In genomic region chr5:111003220-111003619, GRCm38 (mm10) we compare ENCODE assay signal across 17 mouse cellular contexts.
DNase-seq lines count a peak whose midpoint lies in the region; ATAC-seq and TF ChIP-seq lines count a peak whose summit lies in the region.
"Had no signal": no experiment of that assay in that cellular context is flagged by ENCODE, and none has a peak within 500 bp of the region (broad histone marks: within the 10 kb centered on the region; RNA-seq: fewer than 3 reads in every experiment).

No protein-coding gene starts in this region.

- no peaks in the 10 kb centered on the region for H3K27me3 ChIP-seq in forebrain, embryonic 13.5 days
- no peaks in the 10 kb centered on the region for H3K27me3 ChIP-seq in forebrain, embryonic 10.5 days (ENCODE audit: poor library complexity, severe bottlenecking)
- H3K27me3 ChIP-seq in forebrain, embryonic 15.5 days = no peaks in the 10 kb centered on the region
- no peaks in the 10 kb centered on the region for H3K27me3 ChIP-seq in forebrain, embryonic 11.5 days (ENCODE audit: control insufficient read depth, insufficient read depth, low read length)
- no peaks in the 10 kb centered on the region for H3K27me3 ChIP-seq in forebrain, postnatal 0 days (ENCODE audit: insufficient read depth, low read length)
- H3K27me3 ChIP-seq: CH12.LX; embryonic facial prominence, embryonic 12.5 days had no signal

- H3K4me2 ChIP-seq in forebrain, embryonic 13.5 days = no peak overlapping the region
- no peak overlapping the region for H3K4me2 ChIP-seq in forebrain, embryonic 15.5 days (replicated peaks)
- H3K4me2 ChIP-seq in forebrain, embryonic 11.5 days (ENCODE audit: low read depth, low read length, severe bottlenecking) = no peak overlapping the region
- no peak overlapping the region for H3K4me2 ChIP-seq in forebrain, postnatal 0 days (ENCODE audit: low read depth)
- H3K4me2 ChIP-seq: embryonic facial prominence, embryonic 12.5 days had no signal

- H3K9me3 ChIP-seq in forebrain, embryonic 13.5 days (replicated peaks) = no peaks in the 10 kb centered on the region
- H3K9me3 ChIP-seq in forebrain, embryonic 10.5 days = no peaks in the 10 kb centered on the region
- H3K9me3 ChIP-seq in forebrain, embryonic 15.5 days = no peaks in the 10 kb centered on the region
- H3K9me3 ChIP-seq in forebrain, embryonic 11.5 days (ENCODE audit: control insufficient read depth, low read length) = no peaks in the 10 kb centered on the region; the same call in 1 of the 2 replicates
- no peaks in the 10 kb centered on the region for H3K9me3 ChIP-seq in forebrain, postnatal 0 days (ENCODE audit: low read length)
- H3K9me3 ChIP-seq: embryonic facial prominence, embryonic 10.5 days; embryonic facial prominence, embryonic 12.5 days; G1E had no signal

- H3K9ac ChIP-seq in forebrain, embryonic 13.5 days = no peak overlapping the region
- H3K9ac ChIP-seq in forebrain, embryonic 15.5 days (replicated peaks) = no peak overlapping the region
- H3K9ac ChIP-seq in forebrain, embryonic 11.5 days (ENCODE audit: low read length) = no peak overlapping the region
- no peak overlapping the region for H3K9ac ChIP-seq in forebrain, postnatal 0 days
- H3K9ac ChIP-seq: embryonic facial prominence, embryonic 12.5 days had no signal

- H3K27ac ChIP-seq in forebrain, embryonic 13.5 days = peak overlapping the region; percentile 55; the same call in 1 of the 2 replicates
- H3K27ac ChIP-seq in forebrain, embryonic 10.5 days = no peak overlapping the region
- peak overlapping the region; percentile 82 for H3K27ac ChIP-seq in forebrain, embryonic 15.5 days (replicated peaks)
- H3K27ac ChIP-seq in forebrain, embryonic 11.5 days (ENCODE audit: low read depth, low read length) = no peak overlapping the region
- H3K27ac ChIP-seq in forebrain, postnatal 0 days (ENCODE audit: low read depth, low read length) = peak overlapping the region; percentile 57
- H3K27ac ChIP-seq: embryonic facial prominence, embryonic 10.5 days; embryonic facial prominence, embryonic 12.5 days had no signal

- no peak; the same call in 1 of the 2 replicates for ATAC-seq in forebrain, embryonic 13.5 days
- ATAC-seq in forebrain, embryonic 15.5 days (replicated peaks) = peak; percentile 59; the same call in 1 of the 2 replicates
- no peak for ATAC-seq in forebrain, embryonic 11.5 days (replicated peaks; ENCODE audit: low FRiP score)
- peak; percentile 54 for ATAC-seq in forebrain, postnatal 0 days
- ATAC-seq: CD4-positive, CD25-positive, alpha-beta regulatory T cell, adult 4 months had no signal

- no peak overlapping the region for H3K4me3 ChIP-seq in forebrain, embryonic 13.5 days
- no peak overlapping the region for H3K4me3 ChIP-seq in forebrain, embryonic 10.5 days
- no peak overlapping the region for H3K4me3 ChIP-seq in forebrain, embryonic 15.5 days
- H3K4me3 ChIP-seq in forebrain, embryonic 11.5 days (ENCODE audit: low read depth, low read length) = no peak overlapping the region
- H3K4me3 ChIP-seq in forebrain, postnatal 0 days (ENCODE audit: low read depth, low read length) = no peak overlapping the region
- H3K4me3 ChIP-seq: embryonic facial prominence, embryonic 10.5 days; embryonic facial prominence, embryonic 12.5 days had no signal

- no peak for TF ChIP-seq CTCF in forebrain, postnatal 0 days (IDR thresholded peaks at IDR 0.05; ENCODE audit: low read depth)

- no peak for DNase-seq in forebrain, embryonic 10.5 days (ENCODE audit: extremely low spot score, low spot score)
- no peak for DNase-seq in forebrain, embryonic 11.5 days (ENCODE audit: low spot score)
- peak; percentile 62 for DNase-seq in forebrain, postnatal 0 days
- no peak for DNase-seq in lung, postnatal 25 days (ENCODE audit: low spot score)
- DNase-seq: adrenal gland, adult 2 months; adrenal gland, postnatal 10 days; adrenal gland, postnatal 25 days; B cell, adult 2 months; cerebellum, adult 11-12 months; cerebellum, adult 9-10 months had no signal

- WGBS in forebrain, embryonic 13.5 days = 71% methylated on average over 5 of the region's 5 CpGs
- WGBS in forebrain, embryonic 10.5 days = 89% methylated on average over 5 of the region's 5 CpGs
- 53% methylated on average over 5 of the region's 5 CpGs for WGBS in forebrain, embryonic 15.5 days
- 90% methylated on average over 5 of the region's 5 CpGs for WGBS in forebrain, embryonic 11.5 days
- WGBS in forebrain, postnatal 0 days = 58% methylated on average over 5 of the region's 5 CpGs

- no peaks in the 10 kb centered on the region for H3K36me3 ChIP-seq in forebrain, embryonic 13.5 days (ENCODE audit: poor library complexity, severe bottlenecking)
- H3K36me3 ChIP-seq in forebrain, embryonic 10.5 days (replicated peaks) = no peaks in the 10 kb centered on the region
- no peaks in the 10 kb centered on the region for H3K36me3 ChIP-seq in forebrain, embryonic 15.5 days
- no peaks in the 10 kb centered on the region for H3K36me3 ChIP-seq in forebrain, embryonic 11.5 days (ENCODE audit: control insufficient read depth, insufficient read depth, low read length)
- H3K36me3 ChIP-seq in forebrain, postnatal 0 days (ENCODE audit: insufficient read depth) = no peaks in the 10 kb centered on the region
- H3K36me3 ChIP-seq: embryonic facial prominence, embryonic 10.5 days; embryonic facial prominence, embryonic 12.5 days; G1E had no signal

- H3K4me1 ChIP-seq in forebrain, embryonic 13.5 days = peaks cover 39% of the 10 kb centered on the region
- peaks cover 31% of the 10 kb centered on the region for H3K4me1 ChIP-seq in forebrain, embryonic 10.5 days
- peaks cover 67% of the 10 kb centered on the region for H3K4me1 ChIP-seq in forebrain, embryonic 15.5 days
- peaks cover 4% of the 10 kb centered on the region; the same call in 1 of the 2 replicates for H3K4me1 ChIP-seq in forebrain, embryonic 11.5 days (replicated peaks; ENCODE audit: control insufficient read depth, insufficient read depth, low read length)
- peaks cover 23% of the 10 kb centered on the region for H3K4me1 ChIP-seq in forebrain, postnatal 0 days (ENCODE audit: insufficient read depth)

Comparison
In these comparisons a context has a peak if more than half of its experiments do, and no peak if none do; other contexts are left out.
1. ATAC-seq: peak in forebrain, embryonic 15.5 days (single experiment) and forebrain, postnatal 0 days (single experiment); none in forebrain, embryonic 13.5 days (single experiment) and forebrain, embryonic 11.5 days (single experiment).
2. H3K27ac ChIP-seq: peak in forebrain, embryonic 13.5 days (single experiment), forebrain, embryonic 15.5 days (single experiment) and forebrain, postnatal 0 days (single experiment); none in forebrain, embryonic 10.5 days (single experiment) and forebrain, embryonic 11.5 days (single experiment).